Mouse (Mus musculus) embryo, embryonic 11 days (tissue): ENCODE results near the gene Mark4.

Source experiments
- DNase-seq: peaks from one replicate; pipeline ENCODE4 v3.0.0-alpha.2; 2015

Gene Mark4

GRCm38 (mm10) chr7:19468279-19468678 is 9.7 kb upstream of the Mark4 start:
- no peak for DNase-seq

- no peak for DNase-seq
These were observed 9.0 kb upstream of the Mark4 start for GRCm38 (mm10) chr7:19467638-19468037.

- no peak for DNase-seq
These were observed 8.1 kb upstream of the Mark4 start for GRCm38 (mm10) chr7:19466602-19467145.

- peak; percentile 67 for DNase-seq
These were observed 6.0 kb upstream of the Mark4 start for GRCm38 (mm10) chr7:19464367-19465307.

- DNase-seq: no peak
These were observed 4.3 kb upstream of the Mark4 start, which contains the start of gene Exoc3l2 for GRCm38 (mm10) chr7:19462884-19463381. TSS of gene Exoc3l2 (plus strand) at chr7:19463331.

- DNase-seq: no peak
These were observed 3.8 kb upstream of the Mark4 start for GRCm38 (mm10) chr7:19462443-19462842.

- DNase-seq: peak; percentile 78
These were observed 2.9 kb upstream of the Mark4 start for GRCm38 (mm10) chr7:19461488-19461887.

GRCm38 (mm10) chr7:19460500-19460899 is 1.9 kb upstream of the Mark4 start:
- no peak for DNase-seq

- no peak for DNase-seq
These were observed 686 bp upstream of the Mark4 start for GRCm38 (mm10) chr7:19459144-19459870.

- DNase-seq: peak; percentile 86
These were observed 542 bp downstream of the Mark4 start for GRCm38 (mm10) chr7:19458072-19458486.

- DNase-seq: no peak
These were observed 1.1 kb downstream of the Mark4 start for GRCm38 (mm10) chr7:19457414-19458071.

- no peak for DNase-seq
These were observed 2.0 kb downstream of the Mark4 start for GRCm38 (mm10) chr7:19456628-19457027.

GRCm38 (mm10) chr7:19455819-19456495 is 2.7 kb downstream of the Mark4 start:
- DNase-seq: no peak

- DNase-seq: no peak
These were observed 3.4 kb downstream of the Mark4 start for GRCm38 (mm10) chr7:19455186-19455585.

GRCm38 (mm10) chr7:19449165-19449564 is 9.5 kb downstream of the Mark4 start:
- no peak for DNase-seq

GRCm38 (mm10) chr7:19447689-19448088 is 10.9 kb downstream of the Mark4 start:
- DNase-seq: no peak

GRCm38 (mm10) chr7:19444801-19445200 is 13.8 kb downstream of the Mark4 start:
- DNase-seq: no peak

GRCm38 (mm10) chr7:19443344-19443743 is 15.3 kb downstream of the Mark4 start:
- peak; percentile 78 for DNase-seq

- DNase-seq: no peak
These were observed 17.1 kb downstream of the Mark4 start for GRCm38 (mm10) chr7:19441448-19442091.

- DNase-seq: no peak
These were observed 21.6 kb downstream of the Mark4 start for GRCm38 (mm10) chr7:19437048-19437447.

GRCm38 (mm10) chr7:19436276-19436675 is 22.3 kb downstream of the Mark4 start:
- DNase-seq: no peak

- DNase-seq: no peak
These were observed 26.1 kb downstream of the Mark4 start for GRCm38 (mm10) chr7:19432475-19432874.
